ENCODE assay signal across 14 mouse cellular contexts in genomic region chr7:82770207-82770606, GRCm38 (mm10).
DNase-seq lines count a peak whose midpoint lies in the region; ATAC-seq and TF ChIP-seq lines count a peak whose summit lies in the region.
"Had no signal": no experiment of that assay in that cellular context is flagged by ENCODE, and none has a peak within 500 bp of the region (broad histone marks: within the 10 kb centered on the region; RNA-seq: fewer than 3 reads in every experiment).

No protein-coding gene starts in this region.

- WGBS in lung, embryonic 14.5 days: 62% methylated on average over 6 of the region's 6 CpGs
- WGBS in hindbrain, embryonic 11.5 days: 57% methylated on average over 6 of the region's 6 CpGs
- 37% methylated on average over 6 of the region's 6 CpGs for WGBS in midbrain, embryonic 14.5 days

- no peak overlapping the region for H3K27ac ChIP-seq in lung, embryonic 14.5 days (ENCODE audit: low read depth)
- H3K27ac ChIP-seq in hindbrain, embryonic 11.5 days (ENCODE audit: low read depth, low read length): 0 out of 2 replicates have a peak overlapping the region, but pooled peaks have one; percentile 5
- peak overlapping the region; percentile 60 for H3K27ac ChIP-seq in midbrain, embryonic 14.5 days (replicated peaks; ENCODE audit: low read depth, low read length)
- H3K27ac ChIP-seq: liver, embryonic 12.5 days had no signal

- H3K4me3 ChIP-seq in lung, embryonic 14.5 days (ENCODE audit: low read depth, low read length): no peak overlapping the region
- no peak overlapping the region for H3K4me3 ChIP-seq in hindbrain, embryonic 11.5 days (ENCODE audit: low read depth, low read length)
- no peak overlapping the region for H3K4me3 ChIP-seq in midbrain, embryonic 14.5 days (replicated peaks; ENCODE audit: low read depth, low read length)
- H3K4me3 ChIP-seq: liver, embryonic 12.5 days had no signal

- no peaks in the 10 kb centered on the region for H3K9me3 ChIP-seq in lung, embryonic 14.5 days (ENCODE audit: low read depth, low read length)
- no peaks in the 10 kb centered on the region for H3K9me3 ChIP-seq in hindbrain, embryonic 11.5 days (ENCODE audit: control insufficient read depth, low read length)
- no peaks in the 10 kb centered on the region for H3K9me3 ChIP-seq in midbrain, embryonic 14.5 days (ENCODE audit: control insufficient read depth, low read length)
- H3K9me3 ChIP-seq: liver, embryonic 12.5 days had no signal

- DNase-seq in adrenal gland, adult 2 months: peak; percentile 47
- DNase-seq in adrenal gland, adult 8-10 months: no peak
- no peak for DNase-seq in lung, embryonic 14.5 days
- no peak for DNase-seq in lung, postnatal 36 days
- no peak for DNase-seq in hindbrain, embryonic 11.5 days (ENCODE audit: low spot score)
- peak; percentile 48 for DNase-seq in midbrain, embryonic 14.5 days
- no peak for DNase-seq in gastrocnemius, adult 8-10 months (ENCODE audit: low spot score in 2 of 2)
- DNase-seq: cerebellum, adult 9-10 months; heart, adult 18-20 months; kidney, adult 18-20 months; lung, postnatal 4 days; spleen, adult 18-20 months had no signal

- H3K4me2 ChIP-seq in lung, embryonic 14.5 days: no peak overlapping the region
- no peak overlapping the region for H3K4me2 ChIP-seq in hindbrain, embryonic 11.5 days (replicated peaks; ENCODE audit: low read depth, low read length)
- no peak overlapping the region for H3K4me2 ChIP-seq in midbrain, embryonic 14.5 days (ENCODE audit: low read length)
- H3K4me2 ChIP-seq: liver, embryonic 12.5 days had no signal

- TF ChIP-seq CTCF in lung, embryonic 14.5 days (IDR thresholded peaks at IDR 0.05; ENCODE audit: low read depth): peak; percentile 36

- no peaks in the 10 kb centered on the region for H3K4me1 ChIP-seq in lung, embryonic 14.5 days (ENCODE audit: insufficient read depth)
- no peaks in the 10 kb centered on the region; the same call in 1 of the 2 replicates for H3K4me1 ChIP-seq in hindbrain, embryonic 11.5 days (replicated peaks; ENCODE audit: control insufficient read depth, insufficient read depth, low read length)
- H3K4me1 ChIP-seq in midbrain, embryonic 14.5 days (ENCODE audit: control insufficient read depth, insufficient read depth, low read length): peaks cover 22% of the 10 kb centered on the region
- H3K4me1 ChIP-seq: liver, embryonic 12.5 days had no signal

- peaks cover 5% of the 10 kb centered on the region; the same call in 1 of the 2 replicates for H3K36me3 ChIP-seq in lung, embryonic 14.5 days (ENCODE audit: insufficient read depth)
- H3K36me3 ChIP-seq in hindbrain, embryonic 11.5 days (ENCODE audit: control insufficient read depth, insufficient read depth, low read length): no peaks in the 10 kb centered on the region
- 0 out of 2 replicates have a peak, but pooled peaks cover 6% of the 10 kb centered on the region for H3K36me3 ChIP-seq in midbrain, embryonic 14.5 days (ENCODE audit: control insufficient read depth, insufficient read depth, low read length)

- no peaks in the 10 kb centered on the region for H3K27me3 ChIP-seq in lung, embryonic 14.5 days (ENCODE audit: insufficient read depth, low read length)
- no peaks in the 10 kb centered on the region for H3K27me3 ChIP-seq in hindbrain, embryonic 11.5 days (ENCODE audit: control insufficient read depth, insufficient read depth, low read length)
- no peaks in the 10 kb centered on the region for H3K27me3 ChIP-seq in midbrain, embryonic 14.5 days (ENCODE audit: control insufficient read depth, insufficient read depth, low read length)
- H3K27me3 ChIP-seq: liver, embryonic 12.5 days had no signal

- H3K9ac ChIP-seq in lung, embryonic 14.5 days: no peak overlapping the region
- no peak overlapping the region for H3K9ac ChIP-seq in hindbrain, embryonic 11.5 days (ENCODE audit: low read depth, low read length)
- H3K9ac ChIP-seq in midbrain, embryonic 14.5 days (replicated peaks; ENCODE audit: low read length): no peak overlapping the region
- H3K9ac ChIP-seq: liver, embryonic 12.5 days had no signal

- ATAC-seq in lung, embryonic 14.5 days (ENCODE audit: insufficient read depth): no peak
- no peak for ATAC-seq in hindbrain, embryonic 11.5 days (ENCODE audit: low FRiP score)
- ATAC-seq in midbrain, embryonic 14.5 days (ENCODE audit: low FRiP score, low TSS enrichment): peak; percentile 28; the same call in 1 of the 2 replicates
- no peak for ATAC-seq in megakaryocyte progenitor cell, adult 5-6 weeks (replicated peaks; ENCODE audit: poor library complexity)

Comparison
In these comparisons a context has a peak if more than half of its experiments do, and no peak if none do; other contexts are left out.
1. DNase-seq: peak in adrenal gland, adult 2 months (single experiment) and midbrain, embryonic 14.5 days (single experiment); none in adrenal gland, adult 8-10 months (single experiment), lung, embryonic 14.5 days (single experiment), lung, postnatal 36 days (single experiment), hindbrain, embryonic 11.5 days (single experiment) and gastrocnemius, adult 8-10 months (0 of 2).